Mouse (Mus musculus) retina, postnatal 7 days (tissue): ENCODE measurements around the gene Lrrc31.

Source experiments
- DNase-seq: peaks from one replicate; pipeline ENCODE4 v3.0.0-alpha.2; 2012; ENCODE audit warnings: low read depth, low spot score

Gene Lrrc31

GRCm38 (mm10) chr3:30690976-30691375 lies 8.7 kb downstream of the Lrrc31 start:
- no peak for DNase-seq

DNA sequence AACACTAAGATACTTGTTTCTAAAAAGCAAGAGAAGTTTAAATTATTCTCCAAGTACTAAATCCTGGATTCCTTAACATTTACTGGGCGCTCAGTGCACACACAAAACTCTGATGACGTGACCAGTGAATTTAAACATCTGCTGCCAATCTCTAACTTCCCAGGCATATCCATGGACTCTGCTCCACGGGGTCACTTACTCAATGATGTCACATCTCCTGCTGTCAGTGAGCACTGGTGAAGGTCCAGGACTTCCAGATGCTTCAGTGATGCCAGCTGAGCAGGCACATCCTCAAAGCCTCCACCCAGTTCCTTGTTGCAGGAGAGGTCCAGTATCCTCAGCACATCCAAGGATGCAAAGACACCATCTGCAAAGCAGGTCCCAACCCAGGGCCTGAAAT lies 12.4 kb downstream of the Lrrc31 start:
- no peak for DNase-seq

GRCm38 (mm10) chr3:30683190-30683589 lies 16.5 kb downstream of the Lrrc31 start:
- DNase-seq = no peak

GRCm38 (mm10) chr3:30658486-30658885 lies 41.2 kb downstream of the Lrrc31 start:
- DNase-seq = no peak

- no peak for DNase-seq
Measured at GRCm38 (mm10) chr3:30655937-30656336, 43.7 kb downstream of the Lrrc31 start.

- peak; percentile 19 for DNase-seq
Measured at GRCm38 (mm10) chr3:30650062-30650841, 49.4 kb downstream of the Lrrc31 start.

GRCm38 (mm10) chr3:30648466-30648865 lies 51.2 kb downstream of the Lrrc31 start:
- DNase-seq = no peak

- DNase-seq = no peak
Measured at GRCm38 (mm10) chr3:30647440-30648090, 52.1 kb downstream of the Lrrc31 start, which contains the start of gene Lrrc34. TSS of gene Lrrc34 (minus strand) at chr3:30647869.

GRCm38 (mm10) chr3:30646761-30647160 lies 52.9 kb downstream of the Lrrc31 start:
- DNase-seq = no peak

DNA sequence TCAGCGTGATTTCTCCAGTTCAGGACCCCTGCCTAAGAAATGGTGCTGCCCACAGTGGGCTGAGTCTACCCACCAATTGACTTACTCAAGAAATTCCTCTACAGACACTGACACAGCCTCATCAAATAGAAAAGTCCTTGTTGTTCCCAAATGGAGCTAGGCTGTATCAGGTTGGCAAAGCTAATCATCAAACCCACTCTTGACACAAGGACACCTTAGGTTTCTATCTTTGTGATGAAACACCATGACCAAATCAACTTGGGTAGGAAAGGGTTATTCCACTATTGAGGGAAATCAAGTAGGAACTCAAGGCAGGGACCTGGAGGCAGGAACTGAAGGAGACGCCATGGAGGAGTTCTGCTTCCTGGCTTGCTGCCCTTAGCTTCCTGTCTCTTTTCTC lies 55.4 kb downstream of the Lrrc31 start, which contains the start of gene Lrriq4:
Lrriq4 (plus strand) TSS at position 301 of the 400 bp plus-strand sequence.
- DNase-seq = no peak

- DNase-seq = no peak
Measured at GRCm38 (mm10) chr3:30635629-30636028, 64.0 kb downstream of the Lrrc31 start.

- DNase-seq = no peak
Measured at GRCm38 (mm10) chr3:30633681-30634080, 66.0 kb downstream of the Lrrc31 start.
